Mouse (Mus musculus) limb, embryonic 10.5 days (tissue): ENCODE measurements at regions not wholly inside any gene's neighbourhood (a gene's known extent, or its start where the extent isn't known, plus 50 kb on each side); places are given as distances from the start of the nearest gene placed in this dataset.

Experiments used
- DNase-seq: peaks from one replicate; pipeline ENCODE4 v3.0.0-alpha.2; 2017; ENCODE audit warnings: low spot score
- H3K27ac ChIP-seq: fragments of 300-500 bp; sonication (generic); 2 replicates; pipeline ENCODE4 v1.5.1; 2016; ENCODE audit warnings: mild to moderate bottlenecking
- H3K27me3 ChIP-seq: fragments of 300-500 bp; sonication (generic); 2 replicates; pipeline ENCODE4 v1.6.1; 2016; ENCODE audit warnings: low read depth, mild to moderate bottlenecking; ENCODE audit not compliant: poor library complexity, severe bottlenecking
- H3K36me3 ChIP-seq: fragments of 300-500 bp; sonication (generic); 2 replicates; pipeline ENCODE4 v1.6.1; 2016; ENCODE audit warnings: mild to moderate bottlenecking, moderate library complexity
- H3K4me1 ChIP-seq: fragments of 300-500 bp; sonication (generic); 2 replicates; pipeline ENCODE4 v1.6.1; 2016
- H3K4me3 ChIP-seq: fragments of 300-500 bp; sonication (generic); 2 replicates; pipeline ENCODE4 v1.5.1; 2016; ENCODE audit warnings: mild to moderate bottlenecking, moderate library complexity
- H3K9me3 ChIP-seq: fragments of 300-500 bp; sonication (generic); replicated peaks from 2 replicates; pipeline ENCODE4 v1.6.1; 2016; ENCODE audit warnings: mild to moderate bottlenecking
- WGBS: fragments of 180-500 bp; shearing (Covaris S2); methylation state at CpG from one replicate; pipeline ENCODE4 v1.1.7; 2016; 5-methylcytosine and 5-hydroxymethylcytosine counted together

DNA sequence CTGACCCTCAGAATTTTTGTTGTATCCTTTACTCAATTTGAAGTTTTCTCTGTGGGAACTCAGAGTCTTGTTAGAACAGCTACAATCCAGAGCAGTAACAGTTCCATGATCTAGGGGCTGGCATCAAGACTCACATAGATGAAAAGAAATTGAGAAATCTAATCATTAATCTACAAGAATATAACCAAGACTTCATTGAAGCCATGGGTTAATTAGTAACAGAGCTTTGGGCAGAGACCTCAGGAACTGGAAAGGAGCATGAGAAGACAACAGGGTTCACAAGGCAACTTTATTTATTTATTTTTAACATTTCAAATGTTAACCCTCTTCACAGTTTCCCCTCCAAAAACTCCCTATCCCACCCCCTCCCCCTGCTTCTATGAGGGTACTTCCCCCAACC, 160.4 kb upstream of the Thumpd2 start:
- no peaks in the 10 kb centered on the region for H3K36me3 ChIP-seq
- H3K9me3 ChIP-seq: no peaks in the 10 kb centered on the region
- H3K4me3 ChIP-seq: no peak overlapping the region
- H3K27me3 ChIP-seq: no peaks in the 10 kb centered on the region
- no peaks in the 10 kb centered on the region for H3K4me1 ChIP-seq
- no peak overlapping the region for H3K27ac ChIP-seq
- no peak for DNase-seq

DNA sequence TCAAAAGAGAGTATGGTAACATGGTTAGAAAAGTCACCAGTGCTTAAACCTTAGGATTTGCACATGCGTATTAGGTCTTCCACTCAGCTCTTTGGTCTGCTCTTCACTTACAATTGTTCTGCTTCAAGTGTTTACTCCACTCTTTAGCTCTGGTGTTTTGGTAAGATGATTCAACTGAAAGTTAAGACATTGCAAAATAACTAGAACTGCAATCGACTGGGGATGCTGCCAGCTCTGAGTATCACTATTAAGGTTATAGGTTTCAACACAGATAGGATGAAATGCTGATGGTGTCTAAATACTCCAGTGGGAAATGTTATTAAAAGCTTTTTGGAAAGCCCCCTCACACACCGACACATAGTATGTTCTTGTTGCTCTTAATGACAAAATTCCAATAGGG, 156.6 kb upstream of the Thumpd2 start:
- Histone ChIP-seq H3K36me3 (no peaks in the 10 kb centered on the region), H3K9me3 (no peaks in the 10 kb centered on the region), H3K27ac (no peak overlapping the region), H3K27me3 (no peaks in the 10 kb centered on the region), H3K4me3 (no peak overlapping the region), H3K4me1 (no peaks in the 10 kb centered on the region)
- no peak for DNase-seq
- 93% methylated on average over 3 of the region's 3 CpGs for WGBS

- Histone ChIP-seq H3K27me3 (no peaks in the 10 kb centered on the region), H3K4me3 (no peak overlapping the region), H3K36me3 (no peaks in the 10 kb centered on the region), H3K27ac (no peak overlapping the region), H3K4me1 (no peaks in the 10 kb centered on the region), H3K9me3 (no peaks in the 10 kb centered on the region)
- 86% methylated on average over 7 of the region's 7 CpGs for WGBS
- DNase-seq: no peak
Measured at GRCm38 (mm10) chr17:81214844-81215243, 150.0 kb upstream of the Thumpd2 start.

- H3K27me3 ChIP-seq: no peaks in the 10 kb centered on the region
- H3K9me3 ChIP-seq: no peaks in the 10 kb centered on the region
- no peak overlapping the region for H3K4me3 ChIP-seq
- H3K36me3 ChIP-seq: no peaks in the 10 kb centered on the region
- no peaks in the 10 kb centered on the region for H3K4me1 ChIP-seq
- WGBS: 78% methylated on average over 3 of the region's 3 CpGs
- no peak for DNase-seq
- H3K27ac ChIP-seq: no peak overlapping the region
Measured at GRCm38 (mm10) chr17:81212043-81212442, 147.2 kb upstream of the Thumpd2 start.

- Histone ChIP-seq H3K27me3 (no peaks in the 10 kb centered on the region), H3K4me1 (no peaks in the 10 kb centered on the region), H3K27ac (no peak overlapping the region), H3K9me3 (no peaks in the 10 kb centered on the region), H3K36me3 (no peaks in the 10 kb centered on the region), H3K4me3 (no peak overlapping the region)
- 67% methylated on average over 2 of the region's 2 CpGs for WGBS
- no peak for DNase-seq
Measured at GRCm38 (mm10) chr17:81210389-81210788, 145.5 kb upstream of the Thumpd2 start.

- no peaks in the 10 kb centered on the region for H3K27me3 ChIP-seq
- no peaks in the 10 kb centered on the region for H3K9me3 ChIP-seq
- H3K27ac ChIP-seq: no peak overlapping the region
- no peak for DNase-seq
- H3K4me1 ChIP-seq: no peaks in the 10 kb centered on the region
- no peaks in the 10 kb centered on the region for H3K36me3 ChIP-seq
- WGBS: 92% methylated on average over 3 of the region's 3 CpGs
- H3K4me3 ChIP-seq: no peak overlapping the region
Measured at GRCm38 (mm10) chr17:81209323-81209722, 144.4 kb upstream of the Thumpd2 start.

DNA sequence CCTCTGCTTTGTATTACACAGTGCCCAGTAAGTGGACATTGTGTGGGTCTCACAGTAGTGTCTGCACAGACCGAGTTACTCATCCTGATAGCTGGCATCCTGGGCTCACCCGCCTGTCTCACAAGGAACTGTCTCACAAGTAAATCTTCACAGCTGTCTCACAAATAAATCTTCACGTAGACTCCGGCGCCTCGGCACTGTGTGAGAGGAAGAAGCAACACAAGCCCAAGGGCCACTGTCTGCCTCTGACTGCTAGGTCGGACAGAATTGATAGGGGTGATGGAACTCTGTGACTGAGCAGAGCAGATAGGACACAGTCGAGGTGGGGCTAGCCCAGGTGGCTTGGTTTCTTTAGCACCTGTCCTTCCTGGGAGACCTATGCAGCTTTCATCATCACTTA, 136.2 kb upstream of the Thumpd2 start:
- DNase-seq: no peak

GRCm38 (mm10) chr17:81194006-81194405, 129.1 kb upstream of the Thumpd2 start:
- Histone ChIP-seq H3K27me3 (no peaks in the 10 kb centered on the region), H3K4me1 (peaks cover 8% of the 10 kb centered on the region; the same call in 1 of the 2 replicates), H3K9me3 (no peaks in the 10 kb centered on the region), H3K36me3 (no peaks in the 10 kb centered on the region), H3K27ac (no peak overlapping the region), H3K4me3 (no peak overlapping the region)
- DNase-seq: no peak
- WGBS: 71% methylated on average over 10 of the region's 10 CpGs

More for the DNA sequence above, 136.2 kb upstream of the Thumpd2 start:
- 75% methylated on average over 8 of the region's 8 CpGs for WGBS
- Histone ChIP-seq H3K27me3 (no peaks in the 10 kb centered on the region), H3K9me3 (no peaks in the 10 kb centered on the region), H3K27ac (no peak overlapping the region), H3K4me3 (no peak overlapping the region), H3K36me3 (no peaks in the 10 kb centered on the region), H3K4me1 (no peaks in the 10 kb centered on the region)

- Histone ChIP-seq H3K4me3 (no peak overlapping the region), H3K4me1 (peaks cover 8% of the 10 kb centered on the region; the same call in 1 of the 2 replicates), H3K27ac (no peak overlapping the region), H3K9me3 (no peaks in the 10 kb centered on the region), H3K36me3 (no peaks in the 10 kb centered on the region), H3K27me3 (no peaks in the 10 kb centered on the region)
- peak; percentile 77 for DNase-seq
- 44% methylated on average over 8 of the region's 8 CpGs for WGBS
Measured at GRCm38 (mm10) chr17:81193230-81193871, 128.5 kb upstream of the Thumpd2 start.

- Histone ChIP-seq H3K4me3 (no peak overlapping the region), H3K27ac (no peak overlapping the region), H3K36me3 (no peaks in the 10 kb centered on the region), H3K27me3 (no peaks in the 10 kb centered on the region), H3K4me1 (peaks cover 8% of the 10 kb centered on the region; the same call in 1 of the 2 replicates), H3K9me3 (no peaks in the 10 kb centered on the region)
- peak; percentile 45 for DNase-seq
- WGBS: 70% methylated on average over 4 of the region's 4 CpGs
Measured at GRCm38 (mm10) chr17:81189996-81190395, 125.1 kb upstream of the Thumpd2 start.

GRCm38 (mm10) chr17:81185685-81186084, 120.8 kb upstream of the Thumpd2 start:
- Histone ChIP-seq H3K9me3 (no peaks in the 10 kb centered on the region), H3K4me1 (0 out of 2 replicates have a peak, but pooled peaks cover 2% of the 10 kb centered on the region), H3K36me3 (no peaks in the 10 kb centered on the region), H3K4me3 (no peak overlapping the region), H3K27me3 (no peaks in the 10 kb centered on the region), H3K27ac (no peak overlapping the region)
- 94% methylated on average over 1 of the region's 1 CpGs for WGBS
- DNase-seq: no peak

- Histone ChIP-seq H3K9me3 (no peaks in the 10 kb centered on the region), H3K36me3 (no peaks in the 10 kb centered on the region), H3K27ac (no peak overlapping the region), H3K4me1 (no peaks in the 10 kb centered on the region), H3K4me3 (no peak overlapping the region), H3K27me3 (no peaks in the 10 kb centered on the region)
- 89% methylated on average over 8 of the region's 8 CpGs for WGBS
- no peak for DNase-seq
Measured at GRCm38 (mm10) chr17:81180813-81181424, 116.0 kb upstream of the Thumpd2 start.

DNA sequence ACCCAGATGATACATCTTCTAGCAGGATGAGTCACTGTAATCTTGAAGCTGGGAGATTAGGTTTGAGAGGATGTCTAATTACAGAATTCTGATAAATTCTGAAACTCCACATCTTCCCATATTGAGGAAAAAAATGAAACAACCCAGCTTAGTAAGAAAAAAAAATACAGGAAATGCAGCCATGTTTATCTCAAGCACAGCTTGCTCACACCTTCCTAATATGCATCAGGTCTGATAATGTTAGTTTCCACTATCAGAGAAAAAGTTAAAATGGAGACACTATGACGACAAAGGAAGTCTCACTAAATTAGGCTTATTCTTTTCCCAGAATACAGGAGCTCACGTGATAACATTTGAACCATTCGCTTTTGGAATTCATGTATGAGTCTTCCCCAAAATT, 111.4 kb upstream of the Thumpd2 start:
- no peak for DNase-seq
- Histone ChIP-seq H3K4me3 (no peak overlapping the region), H3K4me1 (no peaks in the 10 kb centered on the region), H3K36me3 (no peaks in the 10 kb centered on the region), H3K27me3 (no peaks in the 10 kb centered on the region), H3K9me3 (no peaks in the 10 kb centered on the region), H3K27ac (no peak overlapping the region)
- 96% methylated on average over 3 of the region's 3 CpGs for WGBS

DNA sequence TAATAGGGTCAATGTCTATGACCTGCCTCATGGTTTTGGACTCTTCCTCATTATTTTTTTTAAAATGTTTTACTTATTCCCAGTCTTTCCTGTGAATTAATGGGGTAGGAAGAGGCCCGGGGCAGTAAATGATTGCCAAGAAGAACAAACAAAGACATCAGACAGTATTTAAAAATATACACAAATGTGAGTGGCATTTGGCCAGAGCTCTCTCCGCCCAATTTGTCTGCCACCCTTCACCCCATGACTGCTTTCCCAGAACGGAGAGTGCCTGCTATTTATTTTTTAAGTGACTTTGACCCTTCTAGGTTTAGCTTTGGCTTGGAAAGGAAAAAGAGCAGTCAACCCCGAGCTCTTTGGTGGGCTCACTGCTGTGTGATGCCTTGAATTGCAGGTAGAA, 111.0 kb upstream of the Thumpd2 start:
- Histone ChIP-seq H3K27ac (no peak overlapping the region), H3K36me3 (no peaks in the 10 kb centered on the region), H3K27me3 (no peaks in the 10 kb centered on the region), H3K9me3 (no peaks in the 10 kb centered on the region), H3K4me3 (no peak overlapping the region), H3K4me1 (no peaks in the 10 kb centered on the region)
- no peak for DNase-seq
- WGBS: 85% methylated on average over 4 of the region's 4 CpGs
